Mouse (Mus musculus) embryonic fibroblast, embryonic 13.5 days (primary cell): ENCODE measurements around the gene Mas1. TPM values are rescaled to one million over a fixed set of nuclear protein-coding genes. Genes with fewer than 3 reads are reported as not detected.

ENCODE experiments used
- H3K27ac ChIP-seq: 2 replicates; pipeline ENCODE4 v1.5.1; 2012; ENCODE audit warnings: low read length, control low read depth, inconsistent platforms; ENCODE audit not compliant: insufficient read depth
- H3K4me1 ChIP-seq: 2 replicates; pipeline ENCODE4 v1.6.1; 2011; ENCODE audit warnings: low read length; ENCODE audit not compliant: control insufficient read depth, insufficient read depth
- H3K4me3 ChIP-seq: 2 replicates; pipeline ENCODE4 v1.5.1; 2011; ENCODE audit warnings: mild to moderate bottlenecking, control low read depth, low read length; ENCODE audit not compliant: insufficient read depth
- CTCF ChIP-seq: IDR thresholded peaks from 2 replicates; pipeline ENCODE4 v1.5.1; 2011; ENCODE audit warnings: mild to moderate bottlenecking, control low read depth, low read length, moderate library complexity, borderline replicate concordance; ENCODE audit not compliant: insufficient read depth
- POLR2A ChIP-seq: IDR thresholded peaks from 2 replicates; pipeline ENCODE4 v1.6.1; 2011; ENCODE audit warnings: low read depth, mild to moderate bottlenecking, control low read depth, low read length, moderate library complexity
- polyA plus RNA-seq: library from polyadenylated mRNA; stranded (reverse); fragments of >200 nt; gene quantifications from 2 replicates; pipeline ENCODE4 v1.2.4, GENCODE M21; 2011; ENCODE audit warnings: low read depth; ENCODE audit not compliant: missing spikeins, insufficient read length

The Mas1 gene
- polyA plus RNA-seq: not detected in 2 replicates

- Histone ChIP-seq H3K4me3 (no peak within 1 kb of the TSS), H3K27ac (no peak within 1 kb of the TSS), H3K4me1 (no peaks in the 10 kb centered on the region)
- TF ChIP-seq CTCF (no peak), POLR2A (no peak)
Measured at GRCm38 (mm10) chr17:12868043-12868442, at the start of gene Mas1. Gene Mas1 (minus strand): TSS chr17:12868143.

GRCm38 (mm10) chr17:12916588-12917380, 48.8 kb upstream of the Mas1 start:
- peak overlapping the region; percentile 80 for H3K27ac ChIP-seq
- no peak for TF ChIP-seq CTCF
- TF ChIP-seq POLR2A: no peak
- H3K4me1 ChIP-seq: no peaks in the 10 kb centered on the region
- H3K4me3 ChIP-seq: peak overlapping the region; percentile 99

GRCm38 (mm10) chr17:12915881-12916583, 48.1 kb upstream of the Mas1 start, which contains the start of gene Mrpl18:
Gene Mrpl18 (minus strand): TSS chr17:12916345.
- Histone ChIP-seq H3K4me3 (peak within 1 kb of the TSS; percentile 99), H3K4me1 (no peaks in the 10 kb centered on the region), H3K27ac (peak within 1 kb of the TSS; percentile 80)
- TF ChIP-seq POLR2A: peak; percentile 94
- TF ChIP-seq CTCF: no peak

DNA sequence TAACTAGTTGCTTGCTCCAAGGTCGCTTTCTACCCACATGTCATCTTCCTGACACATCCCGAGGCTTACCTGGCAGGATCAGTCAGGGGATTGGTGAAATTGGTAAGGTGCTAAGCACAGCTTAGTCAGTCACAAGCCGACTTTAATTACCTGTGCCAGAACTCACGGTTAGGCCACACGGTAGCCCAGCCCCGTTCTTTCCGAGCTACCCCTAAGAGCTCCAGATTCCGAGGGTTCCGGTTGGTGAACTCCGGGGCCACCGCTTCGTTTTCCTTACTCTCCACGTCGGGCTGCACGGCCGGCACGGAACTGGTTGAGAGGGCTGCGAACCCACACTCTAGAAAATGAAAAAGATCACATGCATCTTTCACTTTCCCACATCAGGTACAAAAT, 47.5 kb upstream of the Mas1 start, which contains the start of gene Tcp1:
Gene Tcp1 (plus strand): TSS at position 214 of the 393 bp plus-strand sequence.
- Histone ChIP-seq H3K4me3 (peak within 1 kb of the TSS; percentile 99), H3K4me1 (no peaks in the 10 kb centered on the region), H3K27ac (peak within 1 kb of the TSS; percentile 80)
- TF ChIP-seq POLR2A (no peak), CTCF (no peak)

GRCm38 (mm10) chr17:12910391-12910790, 42.4 kb upstream of the Mas1 start:
- Histone ChIP-seq H3K4me1 (no peaks in the 10 kb centered on the region), H3K27ac (no peak overlapping the region), H3K4me3 (no peak overlapping the region)
- no peak for TF ChIP-seq POLR2A
- TF ChIP-seq CTCF: no peak

DNA sequence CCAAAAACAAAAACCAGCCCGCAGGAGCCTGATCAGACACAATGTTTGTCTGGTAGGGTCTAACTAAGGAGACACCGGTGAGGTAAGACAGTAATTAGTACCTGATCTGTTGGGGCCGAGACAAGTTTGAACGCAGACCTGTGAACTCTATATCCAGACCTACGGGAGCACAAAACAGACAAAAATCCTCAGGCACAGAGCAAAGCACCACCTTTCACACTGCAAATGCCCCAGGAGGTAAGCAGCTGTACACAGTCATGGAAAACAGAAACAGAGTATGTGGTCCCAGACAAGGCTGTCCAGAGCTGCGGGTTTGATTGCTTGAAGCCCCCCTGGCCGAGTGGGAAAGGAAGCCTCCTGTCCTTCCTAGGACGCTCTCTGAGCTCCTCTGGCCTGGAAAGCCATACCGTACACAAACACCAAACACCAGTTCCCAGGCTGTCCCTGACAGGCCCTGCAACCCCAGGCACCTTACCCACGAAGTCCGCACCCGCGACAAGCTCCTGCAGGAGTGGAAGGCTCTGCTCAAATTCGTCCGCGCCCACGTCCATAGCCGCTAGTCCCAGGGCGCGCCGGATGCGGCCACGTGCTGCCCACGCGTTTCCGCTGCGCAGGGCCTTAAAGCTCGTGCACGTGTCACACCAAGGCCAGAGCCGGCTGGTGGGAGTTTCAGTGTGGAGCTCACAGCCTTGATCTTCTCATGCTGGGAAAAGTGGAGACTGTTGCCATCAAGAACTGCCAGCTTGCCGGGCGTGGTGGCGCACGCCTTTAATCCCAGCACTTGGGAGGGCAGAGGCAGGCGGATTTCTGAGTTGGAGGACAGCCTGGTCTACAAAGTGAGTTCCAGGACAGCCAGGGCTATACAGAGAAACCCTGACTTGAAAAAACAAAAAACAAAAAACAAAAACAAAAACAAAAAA, 41.7 kb upstream of the Mas1 start, which contains the start of gene Pnldc1:
Gene Pnldc1 (minus strand): TSS at position 870 of the 920 bp plus-strand sequence.
- no peaks in the 10 kb centered on the region for H3K4me1 ChIP-seq
- H3K27ac ChIP-seq: no peak within 1 kb of the TSS
- no peak within 1 kb of the TSS for H3K4me3 ChIP-seq
- no peak for TF ChIP-seq POLR2A
- TF ChIP-seq CTCF: no peak

DNA sequence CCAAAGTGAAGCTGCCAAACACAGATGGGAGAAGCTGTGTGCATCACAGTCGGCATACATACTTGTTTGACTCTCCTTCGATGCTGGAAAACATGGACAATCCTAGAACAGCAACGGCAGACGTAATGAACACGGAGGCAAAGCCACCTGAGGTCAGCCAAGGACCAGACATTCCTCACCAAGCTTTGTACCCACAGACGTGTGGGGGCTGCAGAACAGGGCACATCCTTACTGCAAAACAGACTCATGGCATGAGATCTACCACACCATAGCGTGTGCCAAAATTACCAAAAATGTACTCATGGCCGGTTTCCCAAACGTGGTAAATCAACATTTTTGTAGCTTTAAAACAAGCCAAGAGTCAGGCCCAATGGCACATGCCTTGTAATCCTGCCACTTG, 38.5 kb upstream of the Mas1 start:
- Histone ChIP-seq H3K4me1 (no peaks in the 10 kb centered on the region), H3K27ac (no peak overlapping the region), H3K4me3 (no peak overlapping the region)
- TF ChIP-seq POLR2A (no peak), CTCF (no peak)

DNA sequence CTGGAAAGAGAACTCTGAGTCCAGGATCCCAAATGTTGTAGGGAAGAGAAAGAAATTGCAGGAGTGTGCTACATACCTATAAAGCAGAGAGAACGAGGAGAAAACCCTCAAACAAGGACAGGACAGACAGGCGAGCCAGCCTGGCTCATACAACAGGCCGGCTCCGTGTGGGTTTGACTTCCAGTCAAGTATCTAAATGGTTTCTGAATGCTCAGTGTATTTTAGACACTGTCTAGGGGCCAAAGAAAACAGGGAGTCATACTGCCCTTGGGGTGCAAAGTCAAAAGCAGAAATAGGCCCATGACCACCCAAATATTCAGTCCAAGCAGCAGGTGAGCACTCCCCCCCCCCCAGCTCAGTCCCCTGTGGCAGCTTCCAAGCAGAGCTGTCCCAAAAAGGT, 37.9 kb upstream of the Mas1 start:
- TF ChIP-seq CTCF: no peak
- TF ChIP-seq POLR2A: no peak
- H3K27ac ChIP-seq: no peak overlapping the region
- H3K4me3 ChIP-seq: no peak overlapping the region
- H3K4me1 ChIP-seq: no peaks in the 10 kb centered on the region

DNA sequence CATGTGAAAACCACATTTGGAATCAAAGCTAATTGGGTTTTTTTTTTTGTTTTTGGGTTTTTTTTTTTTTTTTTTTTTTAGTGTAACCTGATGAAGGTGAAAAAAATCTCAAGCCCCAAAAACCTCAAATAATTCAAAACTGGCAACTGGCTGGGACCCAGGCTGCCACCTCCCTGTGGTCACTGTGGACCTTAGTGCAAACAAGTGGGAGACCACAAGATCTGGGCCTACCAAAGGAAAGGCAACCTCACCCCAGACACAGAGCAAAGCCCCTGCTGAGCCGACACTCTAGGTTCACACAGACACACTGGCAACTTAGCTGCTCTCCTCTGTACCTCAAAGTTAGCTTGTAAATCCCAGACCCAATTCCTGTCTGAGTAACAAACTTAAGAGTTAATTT, 36.4 kb upstream of the Mas1 start:
- TF ChIP-seq POLR2A: no peak
- no peak for TF ChIP-seq CTCF
- Histone ChIP-seq H3K4me1 (no peaks in the 10 kb centered on the region), H3K27ac (no peak overlapping the region), H3K4me3 (no peak overlapping the region)
